Mouse (Mus musculus): Measurements from ENCODE around the gene Stk36.

The Stk36 gene

GRCm38 (mm10) chr1:74601267-74601962 is at the start of gene Stk36, which contains the start of gene Rnf25:
TSS of gene Stk36 (plus strand) at chr1:74601445.
TSS of gene Rnf25 (minus strand) at chr1:74601397.
- in situ Hi-C loops (cut with MboI, MseI), result no loop called here

DNA sequence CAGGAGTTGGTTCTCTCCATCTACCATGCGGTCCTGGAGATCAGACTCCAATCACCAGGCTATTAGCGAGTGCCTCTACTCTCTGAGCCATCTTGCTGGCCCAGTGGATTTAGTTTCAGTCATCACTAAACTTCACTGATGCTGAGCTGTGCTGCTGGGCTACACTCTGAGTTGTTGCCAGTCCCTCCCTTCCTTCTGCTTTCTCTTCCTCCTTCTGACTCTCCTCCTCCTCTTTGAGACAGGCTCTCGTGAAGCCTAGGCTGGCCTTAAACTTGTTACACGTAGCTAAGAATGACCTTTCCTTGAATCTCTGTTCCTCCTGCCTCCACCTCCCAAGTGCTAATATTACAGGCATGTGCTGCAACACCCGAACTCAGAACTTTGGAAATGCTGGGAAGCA is 42.2 kb upstream of the Stk36 start:
- in situ Hi-C loops (cut with MboI, MseI), result no loop called here

DNA sequence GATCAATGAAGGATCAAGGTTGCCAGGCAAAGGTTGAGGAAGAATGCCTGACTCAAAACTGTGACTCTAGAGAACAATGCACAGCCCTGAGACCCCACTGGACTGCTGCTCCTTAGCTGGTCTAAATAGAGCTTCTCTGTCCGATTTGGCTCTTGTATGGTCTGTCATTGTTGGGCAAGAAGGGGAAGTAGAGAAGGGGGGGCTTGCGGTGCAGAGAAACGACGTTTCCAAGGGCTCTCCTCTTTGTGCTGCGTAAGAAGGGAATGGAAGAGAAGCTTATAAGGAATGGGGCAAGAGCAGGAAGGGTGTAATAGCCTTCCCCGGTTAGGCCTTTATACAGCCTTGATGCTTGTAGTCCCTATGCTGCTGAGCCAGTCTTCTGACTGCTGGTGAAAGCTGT is 35.4 kb upstream of the Stk36 start:
- in situ Hi-C loops (cut with MboI, MseI), result no loop called here

- in situ Hi-C loops (cut with MboI, MseI), result loop anchor here (10.0 kb wide), 2 partner anchors 85 to 305 kb away; no protein-coding TSS in a partner anchor
Measured at GRCm38 (mm10) chr1:74569739-74570719, 31.2 kb upstream of the Stk36 start.

- in situ Hi-C loops (cut with MboI, MseI), result loop anchor here (25.0 kb wide), 1 partner anchor 580 kb away; the partner anchor contains the start of gene Zfand2b
Measured at GRCm38 (mm10) chr1:74582621-74583020, 18.6 kb upstream of the Stk36 start.

- in situ Hi-C loops (cut with MboI, MseI), result loop anchor here (25.0 kb wide), 1 partner anchor 577 kb away; the partner anchor contains the start of gene Zfand2b
Measured at GRCm38 (mm10) chr1:74584616-74585398, 16.4 kb upstream of the Stk36 start.

DNA sequence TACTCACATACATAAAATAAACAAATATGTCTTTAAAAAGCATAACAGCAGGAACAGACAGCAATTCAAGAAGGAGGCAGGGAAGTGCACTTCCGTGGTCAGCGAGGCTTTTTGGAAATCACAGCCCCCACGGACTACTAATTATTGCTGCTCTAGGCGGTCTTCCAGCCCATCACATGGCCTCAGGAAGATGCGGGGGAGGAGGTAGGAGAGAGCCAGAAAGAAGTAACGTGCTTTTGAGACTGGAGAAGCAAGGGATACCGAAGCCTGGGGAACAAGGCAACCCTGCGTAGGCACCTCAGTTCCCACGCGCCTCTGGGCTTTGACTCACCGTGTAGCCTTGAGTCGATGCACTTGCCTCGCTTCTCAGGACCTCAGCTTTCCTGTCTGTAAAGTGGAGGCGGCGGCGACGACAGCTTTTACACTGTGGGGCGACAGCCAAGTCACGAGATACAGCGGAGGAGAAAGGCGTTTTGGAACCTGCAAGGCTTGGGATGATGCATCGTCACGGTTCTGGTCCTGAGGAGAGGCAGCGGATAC is 13.9 kb upstream of the Stk36 start:
- in situ Hi-C loops (cut with MboI, MseI), result loop anchor here (25.0 kb wide), 1 partner anchor 575 kb away; the partner anchor contains the start of gene Zfand2b

DNA sequence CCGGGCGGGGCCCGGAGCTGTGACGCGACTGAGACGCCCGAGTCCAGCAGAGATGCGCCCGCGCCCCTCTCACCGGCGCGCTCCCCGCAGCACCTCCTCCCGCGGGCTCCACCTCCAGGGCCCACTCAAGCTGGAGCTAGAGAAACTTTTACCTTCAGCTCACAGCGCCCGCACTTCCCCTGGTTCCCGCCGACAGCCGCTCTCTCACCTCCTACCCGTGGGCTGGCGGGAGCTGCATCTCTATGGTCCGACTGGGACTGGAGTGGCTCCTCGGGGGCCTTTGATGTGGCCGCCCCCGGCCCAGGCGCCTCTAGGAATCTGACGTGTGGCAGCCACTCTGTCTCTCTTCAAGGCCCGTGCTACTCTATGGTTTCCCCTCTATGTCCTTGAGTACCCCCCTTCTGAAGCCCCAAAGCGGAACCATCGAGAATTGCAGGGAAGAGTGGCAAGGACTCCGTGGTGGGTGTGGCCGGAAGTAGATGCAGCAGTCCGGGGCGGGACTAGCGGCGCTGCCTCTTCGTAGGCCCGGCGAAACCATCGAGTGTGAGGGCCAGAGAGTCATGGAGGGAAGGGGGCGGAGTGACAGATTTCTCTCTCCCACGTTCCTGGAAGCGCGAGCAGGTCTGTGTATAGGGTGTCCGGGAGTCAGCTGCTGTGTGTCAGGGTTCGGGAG is 13.3 kb upstream of the Stk36 start, which contains the start of the genes Zfp142 and Bcs1l:
Gene Zfp142, minus strand, starts transcription at position 474 of the 673 bp plus-strand sequence.
Gene Bcs1l, plus strand, starts transcription at position 517 of the 673 bp plus-strand sequence.
- in situ Hi-C loops (cut with MboI, MseI), result loop anchor here (25.0 kb wide), 1 partner anchor 574 kb away; the partner anchor contains the start of gene Zfand2b

DNA sequence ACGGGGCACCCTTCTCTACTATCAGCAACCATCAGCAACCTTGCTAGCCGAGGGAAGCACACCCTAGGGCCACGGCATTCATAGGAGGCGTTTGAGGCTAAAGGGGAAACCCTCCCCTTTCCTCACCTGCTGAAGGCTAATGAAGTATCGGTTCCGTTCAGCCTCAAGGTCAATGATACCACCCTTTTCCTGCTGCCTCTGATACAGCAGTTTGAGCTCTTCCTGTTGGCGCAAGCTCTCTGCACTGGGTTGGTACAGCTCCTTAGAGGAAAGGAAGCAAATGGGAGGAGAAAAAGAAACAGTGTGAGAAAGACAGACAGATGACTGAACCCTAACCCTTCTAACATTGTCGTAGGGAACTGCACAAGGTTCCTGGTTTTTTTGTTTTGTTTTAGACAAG is 6.8 kb upstream of the Stk36 start:
- in situ Hi-C loops (cut with MboI, MseI), result loop anchor here (5.0 to 25.0 kb wide), 2 partner anchors 568 to 728 kb away; partner anchors contain the start of gene Zfand2b

- in situ Hi-C loops (cut with MboI, MseI), result no loop called here
Measured at GRCm38 (mm10) chr1:74600501-74601266, 561 bp upstream of the Stk36 start.

GRCm38 (mm10) chr1:74624183-74624582 is 22.9 kb downstream of the Stk36 start:
- in situ Hi-C loops (cut with MboI, MseI), result no loop called here

DNA sequence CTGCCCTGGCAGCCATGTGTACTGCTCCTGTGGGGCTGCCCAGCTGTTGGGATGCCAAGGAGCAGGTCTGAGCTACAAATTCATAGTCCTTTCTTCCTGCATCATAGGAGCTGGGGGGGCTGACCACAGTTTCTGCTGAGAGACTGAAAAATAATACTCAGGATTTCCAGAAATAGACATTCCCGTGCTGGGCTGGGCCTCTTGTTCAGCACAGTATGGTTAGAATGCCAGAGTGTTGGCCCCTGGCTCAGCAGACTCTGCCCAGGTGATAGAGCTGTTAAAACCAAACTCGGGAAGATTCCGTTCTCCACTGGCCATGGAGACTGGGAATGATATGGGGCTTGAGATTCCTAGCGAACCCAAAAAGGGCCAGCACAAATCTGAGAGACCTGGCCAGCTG is 24.8 kb downstream of the Stk36 start:
- in situ Hi-C loops (cut with MboI, MseI), result no loop called here

- in situ Hi-C loops (cut with MboI, MseI), result no loop called here
Measured at GRCm38 (mm10) chr1:74628001-74628400, 26.8 kb downstream of the Stk36 start.

DNA sequence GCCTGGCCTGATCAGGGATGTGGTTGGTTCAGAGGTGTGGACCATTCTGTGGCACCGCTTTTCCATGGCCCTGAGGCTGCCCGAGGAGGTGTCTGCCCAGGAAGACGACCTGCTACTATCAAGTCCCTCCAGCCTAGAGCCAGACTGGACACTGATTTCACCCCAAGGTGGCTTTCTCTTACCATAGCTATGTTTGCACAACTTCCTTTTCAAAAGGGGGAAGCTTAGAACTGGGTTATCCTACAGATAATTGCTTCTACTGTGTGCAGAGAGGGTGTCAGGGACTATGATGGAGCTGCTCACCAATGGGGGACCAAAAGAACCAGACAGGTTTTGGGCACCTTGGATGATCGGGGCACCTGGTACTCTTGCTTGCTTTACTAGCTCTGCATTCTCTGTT is 31.5 kb downstream of the Stk36 start:
- in situ Hi-C loops (cut with MboI, MseI), result no loop called here

GRCm38 (mm10) chr1:74643524-74643923 is 42.3 kb downstream of the Stk36 start:
- in situ Hi-C loops (cut with MboI, MseI), result no loop called here

DNA sequence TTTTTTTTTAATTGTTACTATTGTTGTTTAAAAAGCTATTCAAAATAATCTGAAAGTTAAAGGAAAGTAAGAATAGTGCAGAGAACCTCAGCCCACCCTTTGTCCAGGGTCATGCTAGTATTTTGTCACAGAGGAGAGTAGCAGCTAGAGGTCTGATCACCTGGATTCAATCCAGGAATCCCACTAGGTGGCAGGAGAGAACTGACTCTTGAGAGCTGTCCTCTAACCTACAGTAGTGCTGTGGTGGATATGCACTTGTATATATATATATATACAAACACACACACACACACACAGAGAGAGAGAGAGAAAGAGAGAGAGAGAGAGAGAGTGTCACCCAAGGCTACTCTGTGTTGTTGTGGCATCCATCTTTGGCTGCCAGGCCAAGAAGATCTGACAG is 42.7 kb downstream of the Stk36 start:
- in situ Hi-C loops (cut with MboI, MseI), result no loop called here

GRCm38 (mm10) chr1:74661448-74662195 is 60.4 kb downstream of the Stk36 start, which contains the start of gene Ttll4:
TSS of gene Ttll4 (plus strand) at chr1:74661745.
- in situ Hi-C loops (cut with MboI, MseI), result no loop called here

GRCm38 (mm10) chr1:74662253-74662865 is 61.1 kb downstream of the Stk36 start:
- in situ Hi-C loops (cut with MboI, MseI), result no loop called here
